Comparison of ENCODE assay signal across 20 mouse cellular contexts in the genomic region with DNA sequence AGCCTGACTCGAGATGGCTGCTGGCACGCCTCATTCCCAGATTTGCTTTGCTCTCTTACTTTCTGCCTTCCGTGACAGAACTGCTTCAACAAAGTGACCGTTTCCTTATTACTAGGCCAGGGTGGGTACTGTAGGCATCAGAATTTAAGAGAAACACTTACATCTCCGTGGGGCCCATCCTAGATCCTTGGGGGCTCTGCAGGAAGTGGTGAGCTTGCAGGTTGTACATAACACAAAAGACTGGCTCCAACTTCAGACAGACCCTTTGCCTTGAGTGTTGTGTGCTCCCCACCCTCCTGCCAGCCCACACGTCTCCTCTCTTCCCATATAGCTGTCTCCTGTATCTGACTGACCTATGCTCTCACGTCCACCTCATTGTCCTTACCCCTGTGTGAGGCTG. TPM values are rescaled to one million over a fixed set of nuclear protein-coding genes. Genes with fewer than 3 reads are reported as not detected.
"Had no signal": no experiment of that assay in that cellular context is flagged by ENCODE, and none has a peak within 500 bp of the region (broad histone marks: within the 10 kb centered on the region; RNA-seq: fewer than 3 reads in every experiment).

No protein-coding gene starts in this region.

- DNase-seq: retina, postnatal 1 day; right cerebral cortex, adult 18-20 months; right cerebral cortex, postnatal 14 days; right cerebral cortex, postnatal 25 days; right cerebral cortex, postnatal 4 days; spleen, adult 18-20 months; thymus, adult 18-20 months had no signal

- H3K27me3 ChIP-seq: neural tube, embryonic 12.5 days; neural tube, embryonic 13.5 days; neural tube, embryonic 15.5 days; stomach, embryonic 15.5 days had no signal

- H3K27ac ChIP-seq: neural tube, embryonic 12.5 days; neural tube, embryonic 13.5 days; neural tube, embryonic 15.5 days; stomach, embryonic 15.5 days; stomach, postnatal 0 days had no signal

- H3K4me3 ChIP-seq: myocyte; neural tube, embryonic 12.5 days; neural tube, embryonic 13.5 days; neural tube, embryonic 15.5 days; stomach, embryonic 15.5 days had no signal

- H3K4me1 ChIP-seq: neural tube, embryonic 12.5 days; neural tube, embryonic 13.5 days; neural tube, embryonic 15.5 days; stomach, embryonic 15.5 days had no signal

RNA-seq across cellular contexts. Expression of a gene that starts 37.2 kb away (rescaled TPM):
- polyA plus RNA-seq: myocyte; neural tube, embryonic 11.5 days; neural tube, embryonic 12.5 days; small intestine, adult 2 months; spleen, adult 2 months; stomach, embryonic 14.5 days; stomach, embryonic 16.5 days; stomach, postnatal 0 days; urinary bladder, adult 2 months had no signal

RNA-seq across cellular contexts. Expression of a gene that starts 37.4 kb away (rescaled TPM):
- polyA plus RNA-seq: myocyte; neural tube, embryonic 11.5 days; neural tube, embryonic 12.5 days; neural tube, embryonic 13.5 days; neural tube, embryonic 14.5 days; neural tube, embryonic 15.5 days; small intestine, adult 2 months; spleen, adult 2 months; stomach, embryonic 14.5 days; stomach, embryonic 15.5 days; stomach, embryonic 16.5 days; stomach, postnatal 0 days; urinary bladder, adult 2 months had no signal

RNA-seq across cellular contexts. Expression of a gene that starts 58.4 kb away (rescaled TPM):
- polyA plus RNA-seq: small intestine, adult 2 months had no signal
